Mouse (Mus musculus): Measurements from ENCODE around the gene Iqce. TPM values are rescaled to one million over a fixed set of nuclear protein-coding genes. Genes with fewer than 3 reads are reported as not detected.

The Iqce gene
- polyA plus RNA-seq, 1 experiment, result 49.9 TPM

- TF ChIP-seq CTCF (IDR thresholded peaks at IDR 0.05; ENCODE audit: borderline replicate concordance, extremely low read depth, insufficient read depth, insufficient read length) (no peak), POLR2A (IDR thresholded peaks at IDR 0.05; ENCODE audit: borderline replicate concordance, extremely low read depth, insufficient read depth, insufficient read length, poor library complexity, severe bottlenecking) (no peak)
- DNase-seq (ENCODE audit: low read depth), result no peak
These were observed 1.6 kb upstream of the Iqce start for GRCm38 (mm10) chr5:140703480-140704377.

- DNase-seq (ENCODE audit: low read depth), result no peak
- no peak for TF ChIP-seq CTCF (IDR thresholded peaks at IDR 0.05; ENCODE audit: borderline replicate concordance, extremely low read depth, insufficient read depth, insufficient read length)
- TF ChIP-seq POLR2A (IDR thresholded peaks at IDR 0.05; ENCODE audit: borderline replicate concordance, extremely low read depth, insufficient read depth, insufficient read length, poor library complexity, severe bottlenecking), result no peak
These were observed 519 bp upstream of the Iqce start for GRCm38 (mm10) chr5:140702618-140703175.

- no peak for DNase-seq (ENCODE audit: low read depth)
- no peak for TF ChIP-seq POLR2A (IDR thresholded peaks at IDR 0.05; ENCODE audit: borderline replicate concordance, extremely low read depth, insufficient read depth, insufficient read length, poor library complexity, severe bottlenecking)
- no peak for TF ChIP-seq CTCF (IDR thresholded peaks at IDR 0.05; ENCODE audit: borderline replicate concordance, extremely low read depth, insufficient read depth, insufficient read length)
These were observed 517 bp downstream of the Iqce start for GRCm38 (mm10) chr5:140701661-140702060.

GRCm38 (mm10) chr5:140699776-140700175, 2.4 kb downstream of the Iqce start:
- no peak for DNase-seq (ENCODE audit: low read depth)
- TF ChIP-seq CTCF (IDR thresholded peaks at IDR 0.05; ENCODE audit: borderline replicate concordance, extremely low read depth, insufficient read depth, insufficient read length), result no peak
- no peak for TF ChIP-seq POLR2A (IDR thresholded peaks at IDR 0.05; ENCODE audit: borderline replicate concordance, extremely low read depth, insufficient read depth, insufficient read length, poor library complexity, severe bottlenecking)

GRCm38 (mm10) chr5:140695987-140696386, 6.2 kb downstream of the Iqce start:
- DNase-seq (ENCODE audit: low read depth), result no peak
- TF ChIP-seq CTCF (IDR thresholded peaks at IDR 0.05; ENCODE audit: borderline replicate concordance, extremely low read depth, insufficient read depth, insufficient read length) (no peak), POLR2A (IDR thresholded peaks at IDR 0.05; ENCODE audit: borderline replicate concordance, extremely low read depth, insufficient read depth, insufficient read length, poor library complexity, severe bottlenecking) (no peak)

GRCm38 (mm10) chr5:140688434-140688833, 13.7 kb downstream of the Iqce start:
- TF ChIP-seq CTCF (IDR thresholded peaks at IDR 0.05; ENCODE audit: borderline replicate concordance, extremely low read depth, insufficient read depth, insufficient read length) (no peak), POLR2A (IDR thresholded peaks at IDR 0.05; ENCODE audit: borderline replicate concordance, extremely low read depth, insufficient read depth, insufficient read length, poor library complexity, severe bottlenecking) (no peak)
- DNase-seq (ENCODE audit: low read depth), result no peak

- TF ChIP-seq POLR2A (IDR thresholded peaks at IDR 0.05; ENCODE audit: borderline replicate concordance, extremely low read depth, insufficient read depth, insufficient read length, poor library complexity, severe bottlenecking) (no peak), CTCF (IDR thresholded peaks at IDR 0.05; ENCODE audit: borderline replicate concordance, extremely low read depth, insufficient read depth, insufficient read length) (peak; percentile 86)
These were observed 17.6 kb downstream of the Iqce start for GRCm38 (mm10) chr5:140684343-140685148.

GRCm38 (mm10) chr5:140682113-140682512, 20.1 kb downstream of the Iqce start:
- DNase-seq (ENCODE audit: low read depth), result no peak
- TF ChIP-seq CTCF (IDR thresholded peaks at IDR 0.05; ENCODE audit: borderline replicate concordance, extremely low read depth, insufficient read depth, insufficient read length), result no peak
- TF ChIP-seq POLR2A (IDR thresholded peaks at IDR 0.05; ENCODE audit: borderline replicate concordance, extremely low read depth, insufficient read depth, insufficient read length, poor library complexity, severe bottlenecking), result no peak

More at GRCm38 (mm10) chr5:140684343-140685148, 17.6 kb downstream of the Iqce start:
- peak; percentile 81 for DNase-seq (ENCODE audit: low read depth)

- no peak for DNase-seq (ENCODE audit: low read depth)
- no peak for TF ChIP-seq CTCF (IDR thresholded peaks at IDR 0.05; ENCODE audit: borderline replicate concordance, extremely low read depth, insufficient read depth, insufficient read length)
- no peak for TF ChIP-seq POLR2A (IDR thresholded peaks at IDR 0.05; ENCODE audit: borderline replicate concordance, extremely low read depth, insufficient read depth, insufficient read length, poor library complexity, severe bottlenecking)
These were observed 21.2 kb downstream of the Iqce start for GRCm38 (mm10) chr5:140680950-140681349.

- no peak for DNase-seq (ENCODE audit: low read depth)
- no peak for TF ChIP-seq POLR2A (IDR thresholded peaks at IDR 0.05; ENCODE audit: borderline replicate concordance, extremely low read depth, insufficient read depth, insufficient read length, poor library complexity, severe bottlenecking)
These were observed 22.1 kb downstream of the Iqce start for GRCm38 (mm10) chr5:140680051-140680450.

GRCm38 (mm10) chr5:140677137-140677536, 25.0 kb downstream of the Iqce start:
- no peak for DNase-seq (ENCODE audit: low read depth)
- no peak for TF ChIP-seq CTCF (IDR thresholded peaks at IDR 0.05; ENCODE audit: borderline replicate concordance, extremely low read depth, insufficient read depth, insufficient read length)
- TF ChIP-seq POLR2A (IDR thresholded peaks at IDR 0.05; ENCODE audit: borderline replicate concordance, extremely low read depth, insufficient read depth, insufficient read length, poor library complexity, severe bottlenecking), result no peak
